Mouse (Mus musculus) cortical plate, adult 2 months (tissue): ENCODE measurements at regions not wholly inside any gene's neighbourhood (a gene's known extent, or its start where the extent isn't known, plus 50 kb on each side); places are given as distances from the start of the nearest gene placed in this dataset.
A peak's percentile ranks its signal among the peaks of the same experiment; 100 is the strongest.
"Not testable (repeated sequence)": the region's sequence is repeated elsewhere in the genome, so short reads cannot be mapped to it uniquely, and the experiment has no call there.

Experiments used
- H3K27ac ChIP-seq: fragments of 200-500 bp; 2 replicates; pipeline ENCODE4 v1.5.1; 2012; ENCODE audit warnings: low read length, control low read depth, inconsistent platforms; ENCODE audit not compliant: insufficient read depth
- H3K4me1 ChIP-seq: fragments of 200-500 bp; 2 replicates; pipeline ENCODE4 v1.6.1; 2011; ENCODE audit warnings: low read length; ENCODE audit not compliant: control insufficient read depth, insufficient read depth
- H3K4me3 ChIP-seq: fragments of 200-500 bp; 2 replicates; pipeline ENCODE4 v1.5.1; 2011; ENCODE audit warnings: mild to moderate bottlenecking, low read length, control low read depth; ENCODE audit not compliant: insufficient read depth
- CTCF ChIP-seq: fragments of 200-500 bp; IDR thresholded peaks from 2 replicates; pipeline ENCODE4 v1.5.1; 2011; ENCODE audit warnings: mild to moderate bottlenecking, control low read depth, low read length; ENCODE audit not compliant: insufficient read depth; ENCODE audit errors: extremely low read depth
- POLR2A ChIP-seq: fragments of 200-500 bp; IDR thresholded peaks from 2 replicates; pipeline ENCODE4 v1.6.1; 2011; ENCODE audit warnings: mild to moderate bottlenecking, low read length, control low read depth; ENCODE audit not compliant: insufficient read depth; ENCODE audit errors: extremely low read depth

DNA sequence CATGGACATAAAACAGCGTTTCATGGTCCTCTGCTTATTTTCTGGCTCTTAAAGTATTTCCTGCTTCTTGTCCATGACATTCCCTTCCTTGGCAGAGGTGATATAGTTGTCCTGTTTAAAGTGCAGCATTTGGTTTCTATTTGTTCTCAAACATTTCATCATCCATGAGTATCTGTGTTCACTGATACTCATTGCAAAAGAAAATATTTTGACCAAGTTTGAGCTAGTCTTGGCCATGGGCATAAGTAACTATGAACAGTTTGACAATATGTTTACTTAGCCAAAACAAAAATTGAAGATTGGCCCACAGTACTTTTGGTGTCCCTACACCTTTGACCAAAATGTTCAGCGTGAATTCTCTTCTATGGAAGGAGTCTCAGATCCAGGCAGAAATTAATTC, 58.7 kb upstream of the 2310057J18Rik start:
- not testable (repeated sequence) for H3K4me3 ChIP-seq, H3K27ac ChIP-seq, H3K4me1 ChIP-seq

DNA sequence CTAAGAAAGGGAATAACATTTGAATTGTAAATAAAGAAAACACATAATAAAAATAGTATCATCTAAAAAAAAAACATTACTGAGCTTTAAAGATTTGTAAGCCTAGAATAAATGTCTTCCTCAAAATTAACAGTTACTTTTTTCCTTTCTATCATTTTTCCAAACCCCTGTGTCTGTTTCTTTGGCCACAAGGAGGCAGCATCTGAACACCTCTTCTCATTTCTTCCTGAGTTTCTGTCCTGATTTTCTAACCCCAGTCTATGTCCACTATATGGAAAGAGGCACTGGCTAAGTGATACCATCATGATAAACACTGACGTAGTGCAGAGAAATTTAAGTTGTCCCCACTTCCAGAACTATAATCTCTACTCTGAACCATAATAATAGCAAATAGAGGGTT, 55.8 kb upstream of the Soga3 start:
- H3K4me1 ChIP-seq: no peaks in the 10 kb centered on the region
- no peak overlapping the region for H3K27ac ChIP-seq
- H3K4me3 ChIP-seq: no peak overlapping the region
- TF ChIP-seq CTCF: peak; percentile 44; the same call in 1 of the 2 replicates
- no peak for TF ChIP-seq POLR2A
